Mouse (Mus musculus): ENCODE data around the gene Socs3.

Gene Socs3

GRCm38 (mm10) chr11:117924466-117924865 lies 45.4 kb downstream of the Socs3 start:
- no peak for DNase-seq (ENCODE audit: low spot score in 2 of 2)

- DNase-seq (ENCODE audit: low spot score in 2 of 2): no peak
These were observed 46.6 kb downstream of the Socs3 start for GRCm38 (mm10) chr11:117923279-117923678.

GRCm38 (mm10) chr11:117919211-117919610 lies 50.6 kb downstream of the Socs3 start:
- DNase-seq (ENCODE audit: low spot score in 2 of 2): no peak

GRCm38 (mm10) chr11:117918541-117918940 lies 51.3 kb downstream of the Socs3 start:
- DNase-seq (ENCODE audit: low spot score in 2 of 2): no peak

All from urinary bladder, postnatal 4 days (tissue).